Mouse (Mus musculus): ENCODE measurements around the gene Cdc42.

DNA sequence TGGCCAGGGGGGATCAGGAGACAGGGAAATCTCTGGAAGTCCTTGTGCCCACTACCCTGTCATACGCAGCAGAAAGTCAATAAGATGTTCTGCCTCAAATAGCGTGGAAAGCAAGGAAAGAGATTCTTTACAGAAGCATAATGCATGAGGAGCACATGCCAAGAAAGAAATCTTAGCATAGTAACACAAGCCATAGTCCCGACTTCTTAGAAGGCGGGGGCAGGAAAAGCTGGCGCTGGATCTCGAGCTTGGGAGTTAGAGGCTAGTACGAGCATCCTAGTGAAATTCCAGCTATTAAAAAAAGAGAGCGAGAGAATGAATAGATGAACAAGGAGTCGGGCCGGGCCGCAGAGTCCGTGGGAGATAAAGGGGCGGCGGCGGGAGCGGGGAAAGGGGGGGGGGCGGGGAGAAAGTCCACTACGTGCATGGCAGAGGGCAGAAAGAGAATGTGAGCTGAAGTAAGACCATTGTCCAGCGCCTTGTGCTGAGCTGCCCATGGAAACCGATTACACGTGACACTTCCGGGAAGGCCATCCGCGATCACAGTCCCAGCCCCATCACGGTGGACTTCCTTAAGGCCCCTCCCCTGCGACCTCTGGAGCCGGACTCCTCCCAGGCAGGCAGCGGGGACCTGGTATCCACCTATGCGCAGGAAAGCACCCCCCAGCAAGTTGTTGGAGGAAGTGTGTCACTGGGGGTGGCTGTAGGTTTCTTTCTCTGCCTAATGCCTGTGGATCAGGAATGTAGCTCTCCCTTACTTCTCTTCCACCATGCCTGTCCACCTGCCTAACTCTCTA, 12.6 kb upstream of the Cdc42 start:
- TF ChIP-seq CTCF (IDR thresholded peaks at IDR 0.05; ENCODE audit: control insufficient read depth, insufficient read depth, insufficient read length), result no peak
- no peak for TF ChIP-seq MAX (IDR thresholded peaks at IDR 0.05)
- no peak for TF ChIP-seq MYOD1 (IDR thresholded peaks at IDR 0.05; ENCODE audit: control insufficient read depth, insufficient read length, low read depth)
- no peak for TF ChIP-seq CEBPB (IDR thresholded peaks at IDR 0.05; ENCODE audit: low read depth)

All from C2C12 (cell line).